Mouse (Mus musculus): Measurements from ENCODE around the gene Dolpp1. TPM values are rescaled to one million over a fixed set of nuclear protein-coding genes. Genes with fewer than 3 reads are reported as not detected.

Gene Dolpp1
- 1.3 TPM for polyA plus RNA-seq (2014; fragmentation: Illumina TruSeq; extraction: RNeasy Lipid Tissue Mini Kit (QIAGEN cat#74804); ENCODE audit: low read depth, low replicate concordance)

GRCm38 (mm10) chr2:30392114-30392576 is at the start of gene Dolpp1:
Dolpp1 (plus strand) TSS chr2:30392254.

GRCm38 (mm10) chr2:30358533-30359531 is 33.2 kb upstream of the Dolpp1 start, which contains the start of gene Sh3glb2:
Sh3glb2 (minus strand) TSS chr2:30359337.

GRCm38 (mm10) chr2:30363773-30364650 is 28.0 kb upstream of the Dolpp1 start, which contains the start of gene Miga2:
Miga2 (plus strand) TSS chr2:30364233.

GRCm38 (mm10) chr2:30415157-30415935 is 23.3 kb downstream of the Dolpp1 start, which contains the start of gene Crat:
Crat (minus strand) TSS chr2:30415813.

GRCm38 (mm10) chr2:30415936-30416648 is 24.0 kb downstream of the Dolpp1 start, which contains the start of gene Ptpa:
Ptpa (plus strand) TSS chr2:30416039.

Other genes starting within 250 kb of the Dolpp1 start
- not detected for gene Endog, start 220.8 kb upstream of the Dolpp1 start, polyA plus RNA-seq (2014; fragmentation: Illumina TruSeq; extraction: RNeasy Lipid Tissue Mini Kit (QIAGEN cat#74804); ENCODE audit: low read depth, low replicate concordance)
- gene Spout1, start 213.8 kb upstream of the Dolpp1 start, polyA plus RNA-seq (2014; fragmentation: Illumina TruSeq; extraction: RNeasy Lipid Tissue Mini Kit (QIAGEN cat#74804); ENCODE audit: low read depth, low replicate concordance), result 1.9 TPM
- 0.47 TPM for gene Kyat1, start 186.4 kb upstream of the Dolpp1 start, polyA plus RNA-seq (2014; fragmentation: Illumina TruSeq; extraction: RNeasy Lipid Tissue Mini Kit (QIAGEN cat#74804); ENCODE audit: low read depth, low replicate concordance)
- 3.6 TPM for gene Lrrc8a, start 154.5 kb upstream of the Dolpp1 start, polyA plus RNA-seq (2014; fragmentation: Illumina TruSeq; extraction: RNeasy Lipid Tissue Mini Kit (QIAGEN cat#74804); ENCODE audit: low read depth, low replicate concordance)
- gene Gm28035, start 151.7 kb upstream of the Dolpp1 start, polyA plus RNA-seq (2014; fragmentation: Illumina TruSeq; extraction: RNeasy Lipid Tissue Mini Kit (QIAGEN cat#74804); ENCODE audit: low read depth, low replicate concordance), result not detected
- 1.8 TPM for gene Phyhd1, start 126.1 kb upstream of the Dolpp1 start, polyA plus RNA-seq (2014; fragmentation: Illumina TruSeq; extraction: RNeasy Lipid Tissue Mini Kit (QIAGEN cat#74804); ENCODE audit: low read depth, low replicate concordance)
- not detected for gene Gm28038, start 111.2 kb upstream of the Dolpp1 start, polyA plus RNA-seq (2014; fragmentation: Illumina TruSeq; extraction: RNeasy Lipid Tissue Mini Kit (QIAGEN cat#74804); ENCODE audit: low read depth, low replicate concordance)
- gene Dolk, start 105.9 kb upstream of the Dolpp1 start, polyA plus RNA-seq (2014; fragmentation: Illumina TruSeq; extraction: RNeasy Lipid Tissue Mini Kit (QIAGEN cat#74804); ENCODE audit: low read depth, low replicate concordance), result 11.3 TPM
- gene Nup188, start 105.9 kb upstream of the Dolpp1 start, polyA plus RNA-seq (2014; fragmentation: Illumina TruSeq; extraction: RNeasy Lipid Tissue Mini Kit (QIAGEN cat#74804); ENCODE audit: low read depth, low replicate concordance), result 15.6 TPM
- gene Sh3glb2, start 32.9 kb upstream of the Dolpp1 start, polyA plus RNA-seq (2014; fragmentation: Illumina TruSeq; extraction: RNeasy Lipid Tissue Mini Kit (QIAGEN cat#74804); ENCODE audit: low read depth, low replicate concordance), result not detected
- gene Miga2, start 28.0 kb upstream of the Dolpp1 start, polyA plus RNA-seq (2014; fragmentation: Illumina TruSeq; extraction: RNeasy Lipid Tissue Mini Kit (QIAGEN cat#74804); ENCODE audit: low read depth, low replicate concordance), result 1.7 TPM
- 18.5 TPM for gene Crat, start 23.6 kb downstream of the Dolpp1 start, polyA plus RNA-seq (2014; fragmentation: Illumina TruSeq; extraction: RNeasy Lipid Tissue Mini Kit (QIAGEN cat#74804); ENCODE audit: low read depth, low replicate concordance)
- 3.8 TPM for gene Ptpa, start 23.8 kb downstream of the Dolpp1 start, polyA plus RNA-seq (2014; fragmentation: Illumina TruSeq; extraction: RNeasy Lipid Tissue Mini Kit (QIAGEN cat#74804); ENCODE audit: low read depth, low replicate concordance)
- gene Ier5l, start 82.0 kb downstream of the Dolpp1 start, polyA plus RNA-seq (2014; fragmentation: Illumina TruSeq; extraction: RNeasy Lipid Tissue Mini Kit (QIAGEN cat#74804); ENCODE audit: low read depth, low replicate concordance), result not detected
- 0.82 TPM for gene Cstad, start 202.8 kb downstream of the Dolpp1 start, polyA plus RNA-seq (2014; fragmentation: Illumina TruSeq; extraction: RNeasy Lipid Tissue Mini Kit (QIAGEN cat#74804); ENCODE audit: low read depth, low replicate concordance)

All from adrenal gland, adult 10 weeks (tissue).